Mouse (Mus musculus) liver, embryonic 15.5 days (tissue): ENCODE measurements at regions not wholly inside any gene's neighbourhood (a gene's known extent, or its start where the extent isn't known, plus 50 kb on each side); places are given as distances from the start of the nearest gene placed in this dataset.

Experiments used
- ATAC-seq: fragments of 200-750 bp; cut with Nextera tagmentation; 2 replicates; pipeline ENCODE4 v1.8.0; 2017; ENCODE audit warnings: moderate number of reproducible peaks, mild to moderate bottlenecking, moderate library complexity; ENCODE audit not compliant: insufficient read depth
- H3K27ac ChIP-seq: fragments of 300-500 bp; sonication (generic); replicated peaks from 2 replicates; pipeline ENCODE4 v1.5.1; 2015; ENCODE audit warnings: mild to moderate bottlenecking, inconsistent platforms
- H3K27me3 ChIP-seq: fragments of 300-500 bp; sonication (generic); 2 replicates; pipeline ENCODE4 v1.6.1; 2015; ENCODE audit warnings: mild to moderate bottlenecking, inconsistent platforms
- H3K36me3 ChIP-seq: fragments of 300-500 bp; sonication (generic); replicated peaks from 2 replicates; pipeline ENCODE4 v1.6.1; 2015; ENCODE audit warnings: moderate library complexity, mild to moderate bottlenecking, inconsistent platforms
- H3K4me1 ChIP-seq: fragments of 300-500 bp; sonication (generic); replicated peaks from 2 replicates; pipeline ENCODE4 v1.6.1; 2015; ENCODE audit warnings: inconsistent platforms
- H3K4me2 ChIP-seq: fragments of 300-500 bp; sonication (generic); 2 replicates; pipeline ENCODE4 v1.6.1; 2015; ENCODE audit warnings: moderate library complexity, mild to moderate bottlenecking, inconsistent platforms
- H3K4me3 ChIP-seq: fragments of 300-500 bp; sonication (generic); replicated peaks from 2 replicates; pipeline ENCODE4 v1.5.1; 2015; ENCODE audit warnings: mild to moderate bottlenecking, inconsistent platforms
- H3K9ac ChIP-seq: fragments of 300-500 bp; sonication (generic); 2 replicates; pipeline ENCODE4 v1.6.1; 2015; ENCODE audit warnings: moderate library complexity, mild to moderate bottlenecking, inconsistent platforms
- H3K9me3 ChIP-seq: fragments of 300-500 bp; sonication (generic); replicated peaks from 2 replicates; pipeline ENCODE4 v1.6.1; 2016; ENCODE audit warnings: inconsistent platforms
- WGBS: fragments of 180-500 bp; shearing (Covaris S2); methylation state at CpG from one replicate; pipeline ENCODE4 v1.1.7; 2015; ENCODE audit warnings: mixed read lengths; ENCODE audit not compliant: insufficient replicate concordance; 5-methylcytosine and 5-hydroxymethylcytosine counted together

GRCm38 (mm10) chr16:47081896-47082295 lies 583.6 kb upstream of the Nectin3 start:
- no peak overlapping the region for H3K4me2 ChIP-seq
- no peak for ATAC-seq
- no peaks in the 10 kb centered on the region for H3K4me1 ChIP-seq
- H3K9me3 ChIP-seq = no peaks in the 10 kb centered on the region
- no peaks in the 10 kb centered on the region for H3K27me3 ChIP-seq
- no peak overlapping the region for H3K4me3 ChIP-seq
- WGBS = 72% methylated on average over 4 of the region's 4 CpGs
- H3K36me3 ChIP-seq = no peaks in the 10 kb centered on the region
- H3K9ac ChIP-seq = no peak overlapping the region
- H3K27ac ChIP-seq = no peak overlapping the region

DNA sequence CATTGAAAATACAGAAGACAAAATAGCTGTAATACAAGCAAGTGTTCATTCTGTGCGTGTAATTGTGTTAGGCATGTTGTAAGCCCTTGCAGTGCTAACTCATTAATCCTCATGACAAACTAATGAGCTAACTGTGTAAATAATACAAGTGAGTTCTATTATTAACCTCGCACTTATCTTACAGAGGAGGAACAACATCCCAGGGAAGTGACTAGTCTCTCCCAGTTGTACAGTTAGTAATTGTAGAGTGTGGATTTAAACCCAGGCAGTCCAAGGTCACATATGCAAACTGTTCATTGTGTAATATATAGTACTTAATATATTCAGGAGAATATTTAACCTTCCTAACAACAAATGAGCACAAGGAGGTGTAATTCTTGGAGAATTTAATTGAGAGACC lies 582.0 kb upstream of the Nectin3 start:
- no peak overlapping the region for H3K27ac ChIP-seq
- no peak overlapping the region for H3K4me2 ChIP-seq
- H3K9me3 ChIP-seq = no peaks in the 10 kb centered on the region
- H3K4me3 ChIP-seq = no peak overlapping the region
- no peaks in the 10 kb centered on the region for H3K36me3 ChIP-seq
- no peak overlapping the region for H3K9ac ChIP-seq
- no peaks in the 10 kb centered on the region for H3K27me3 ChIP-seq
- H3K4me1 ChIP-seq = no peaks in the 10 kb centered on the region
- no peak for ATAC-seq
- 61% methylated on average over 2 of the region's 2 CpGs for WGBS

GRCm38 (mm10) chr16:47059293-47059963 lies 561.1 kb upstream of the Nectin3 start:
- H3K36me3 ChIP-seq = no peaks in the 10 kb centered on the region
- no peak for ATAC-seq
- no peak overlapping the region for H3K27ac ChIP-seq
- WGBS = 65% methylated on average over 8 of the region's 8 CpGs
- no peaks in the 10 kb centered on the region for H3K9me3 ChIP-seq
- no peak overlapping the region for H3K4me3 ChIP-seq
- H3K4me2 ChIP-seq = no peak overlapping the region
- no peaks in the 10 kb centered on the region for H3K4me1 ChIP-seq
- H3K9ac ChIP-seq = no peak overlapping the region
- no peaks in the 10 kb centered on the region for H3K27me3 ChIP-seq

DNA sequence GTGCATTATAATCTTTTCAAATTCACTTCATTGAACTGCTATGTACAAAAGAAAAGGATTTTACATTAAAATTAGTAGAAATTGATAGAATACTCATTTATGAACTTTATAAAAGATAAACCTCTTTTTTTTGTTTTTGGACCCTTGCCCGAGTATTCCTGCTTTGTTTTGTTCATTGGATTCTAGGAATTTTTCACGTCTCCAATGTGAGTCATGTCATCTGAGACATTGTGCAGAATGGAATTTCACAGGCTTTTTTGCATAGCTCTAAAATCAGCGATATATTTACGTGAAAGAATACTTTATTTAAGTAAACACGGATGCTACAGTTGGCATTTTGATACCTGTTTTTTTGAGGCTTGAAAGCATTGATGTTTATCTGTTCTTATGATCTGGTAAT lies 560.5 kb upstream of the Nectin3 start:
- H3K36me3 ChIP-seq = no peaks in the 10 kb centered on the region
- H3K9ac ChIP-seq = no peak overlapping the region
- H3K4me3 ChIP-seq = no peak overlapping the region
- H3K4me2 ChIP-seq = no peak overlapping the region
- H3K27me3 ChIP-seq = no peaks in the 10 kb centered on the region
- no peak for ATAC-seq
- H3K4me1 ChIP-seq = no peaks in the 10 kb centered on the region
- whole genome bisulfite sequencing = 55% methylated on average over 5 of the region's 5 CpGs
- H3K27ac ChIP-seq = no peak overlapping the region
- H3K9me3 ChIP-seq = no peaks in the 10 kb centered on the region

GRCm38 (mm10) chr16:47025971-47026370 lies 527.6 kb upstream of the Nectin3 start:
- Histone ChIP-seq H3K36me3 (no peaks in the 10 kb centered on the region), H3K27ac (no peak overlapping the region), H3K27me3 (no peaks in the 10 kb centered on the region), H3K4me1 (no peaks in the 10 kb centered on the region), H3K9me3 (no peaks in the 10 kb centered on the region), H3K4me2 (no peak overlapping the region), H3K9ac (no peak overlapping the region), H3K4me3 (no peak overlapping the region)
- ATAC-seq = no peak

- H3K4me1 ChIP-seq = no peaks in the 10 kb centered on the region
- H3K36me3 ChIP-seq = no peaks in the 10 kb centered on the region
- no peak for ATAC-seq
- H3K27ac ChIP-seq = no peak overlapping the region
- H3K4me2 ChIP-seq = no peak overlapping the region
- no peaks in the 10 kb centered on the region for H3K27me3 ChIP-seq
- WGBS = 52% methylated on average over 3 of the region's 3 CpGs
- H3K9ac ChIP-seq = no peak overlapping the region
- no peak overlapping the region for H3K4me3 ChIP-seq
- no peaks in the 10 kb centered on the region for H3K9me3 ChIP-seq
Observed at GRCm38 (mm10) chr16:47017486-47017885, 519.2 kb upstream of the Nectin3 start.

DNA sequence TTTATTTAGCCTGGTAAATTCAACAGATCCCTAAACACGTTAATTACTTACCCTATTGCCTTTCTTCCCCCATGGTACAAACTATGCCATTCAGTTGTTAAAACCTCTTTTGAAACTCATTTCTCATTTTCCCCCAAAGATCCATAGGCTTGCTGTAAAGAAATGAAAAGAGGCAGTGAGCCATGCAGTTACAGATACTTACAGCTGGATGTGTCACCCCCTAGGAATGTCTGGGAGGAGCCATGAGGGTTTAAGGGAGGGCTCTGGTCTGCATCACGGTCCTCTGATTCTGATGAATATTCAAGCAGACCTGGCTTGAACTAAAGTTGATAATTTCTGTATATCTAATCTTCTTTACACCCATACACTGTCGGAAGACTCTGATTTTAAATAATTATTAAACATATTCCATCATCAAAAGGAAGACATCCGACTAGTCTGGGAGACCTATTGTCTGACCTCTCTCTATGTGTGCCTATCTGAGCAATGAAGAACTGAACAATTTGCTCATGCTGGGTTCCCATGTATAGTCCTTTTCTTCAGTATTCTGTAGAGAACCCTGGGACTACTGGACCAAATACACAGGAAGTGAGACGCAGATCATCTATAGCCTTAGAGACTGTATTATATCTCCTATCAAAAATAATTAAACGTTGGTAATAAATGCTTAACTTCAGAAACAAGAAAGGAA lies 484.7 kb upstream of the Nectin3 start:
- Histone ChIP-seq H3K27ac (no peak overlapping the region), H3K9ac (no peak overlapping the region), H3K9me3 (no peaks in the 10 kb centered on the region), H3K4me3 (no peak overlapping the region), H3K4me2 (no peak overlapping the region), H3K4me1 (no peaks in the 10 kb centered on the region), H3K27me3 (no peaks in the 10 kb centered on the region), H3K36me3 (no peaks in the 10 kb centered on the region)
- ATAC-seq = no peak
- whole genome bisulfite sequencing = 58% methylated on average over 6 of the region's 6 CpGs

GRCm38 (mm10) chr16:46982272-46982909 lies 484.1 kb upstream of the Nectin3 start:
- no peaks in the 10 kb centered on the region for H3K27me3 ChIP-seq
- no peak for ATAC-seq
- no peak overlapping the region for H3K9ac ChIP-seq
- no peak overlapping the region for H3K4me2 ChIP-seq
- 55% methylated on average over 5 of the region's 5 CpGs for WGBS
- H3K4me1 ChIP-seq = no peaks in the 10 kb centered on the region
- H3K9me3 ChIP-seq = no peaks in the 10 kb centered on the region
- H3K4me3 ChIP-seq = no peak overlapping the region
- no peak overlapping the region for H3K27ac ChIP-seq
- H3K36me3 ChIP-seq = no peaks in the 10 kb centered on the region

DNA sequence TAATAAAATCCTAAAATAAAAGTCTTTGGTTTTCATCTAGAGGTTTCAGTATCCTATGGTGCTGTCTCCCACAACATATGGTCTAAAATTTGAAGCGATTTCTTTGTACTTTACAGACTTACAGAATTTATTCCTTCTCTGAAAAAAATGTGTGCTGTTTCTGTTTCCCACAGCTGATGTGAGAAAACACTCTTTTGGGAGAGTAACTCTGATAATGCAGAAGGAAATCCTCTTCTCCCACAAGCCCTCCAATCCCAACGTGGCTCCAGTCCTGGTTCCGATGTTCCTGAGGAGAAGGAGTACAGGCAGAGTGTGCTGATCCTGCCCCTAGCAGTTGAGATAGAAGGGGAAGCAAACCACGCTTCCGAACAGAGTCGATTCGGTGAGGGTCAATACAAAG lies 467.4 kb upstream of the Nectin3 start:
- Histone ChIP-seq H3K9ac (no peak overlapping the region), H3K4me3 (no peak overlapping the region), H3K4me2 (no peak overlapping the region), H3K4me1 (no peaks in the 10 kb centered on the region), H3K36me3 (no peaks in the 10 kb centered on the region), H3K9me3 (no peaks in the 10 kb centered on the region), H3K27me3 (no peaks in the 10 kb centered on the region), H3K27ac (no peak overlapping the region)
- 68% methylated on average over 7 of the region's 7 CpGs for WGBS
- ATAC-seq = no peak

DNA sequence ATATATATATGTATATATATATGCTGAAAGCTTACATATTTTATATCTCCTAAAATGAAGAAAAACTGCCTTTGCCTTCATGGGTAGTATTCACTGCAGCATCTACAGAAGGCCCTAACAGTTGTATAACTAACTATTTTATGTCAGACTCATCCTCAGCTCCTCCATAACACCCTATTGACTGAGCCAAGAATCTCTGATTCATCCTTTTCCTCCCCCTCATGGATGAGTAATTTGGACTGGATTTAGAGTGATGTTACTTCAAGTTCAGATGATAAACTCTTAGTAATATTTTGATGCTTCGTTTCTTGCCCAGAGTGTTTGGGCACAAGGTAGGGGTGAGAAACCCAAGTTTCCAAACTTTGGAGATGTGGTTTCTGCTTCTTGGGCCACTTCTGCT lies 458.7 kb upstream of the Nectin3 start:
- no peak overlapping the region for H3K27ac ChIP-seq
- no peak overlapping the region for H3K9ac ChIP-seq
- WGBS = 59% methylated on average over 1 of the region's 1 CpGs
- H3K4me1 ChIP-seq = no peaks in the 10 kb centered on the region
- H3K36me3 ChIP-seq = no peaks in the 10 kb centered on the region
- no peak overlapping the region for H3K4me3 ChIP-seq
- no peak overlapping the region for H3K4me2 ChIP-seq
- H3K9me3 ChIP-seq = no peaks in the 10 kb centered on the region
- ATAC-seq = no peak
- H3K27me3 ChIP-seq = no peaks in the 10 kb centered on the region

DNA sequence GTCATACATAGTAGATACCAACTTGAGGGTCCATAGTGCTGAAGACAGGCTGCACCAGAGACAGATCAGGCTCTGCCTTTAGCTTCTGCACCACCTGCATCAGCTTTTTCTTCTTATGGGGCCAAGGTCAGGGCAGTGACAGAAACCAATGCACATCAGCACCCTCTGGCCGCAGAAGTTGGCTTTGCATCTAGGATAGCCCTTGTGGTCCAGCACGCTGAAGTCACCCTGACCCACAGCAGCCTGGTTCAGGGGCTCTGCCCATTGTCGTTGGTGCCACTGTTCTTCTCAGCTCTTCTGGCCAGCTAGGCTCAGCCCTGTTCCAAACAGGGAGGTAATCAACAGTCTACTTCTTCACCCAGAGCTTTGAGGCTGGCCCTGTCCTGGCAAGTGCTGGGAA lies 427.7 kb upstream of the Nectin3 start:
- no peaks in the 10 kb centered on the region for H3K9me3 ChIP-seq
- H3K4me1 ChIP-seq = no peaks in the 10 kb centered on the region
- no peaks in the 10 kb centered on the region for H3K36me3 ChIP-seq
- no peak overlapping the region for H3K9ac ChIP-seq
- no peak overlapping the region for H3K4me2 ChIP-seq
- H3K27me3 ChIP-seq = no peaks in the 10 kb centered on the region
- H3K27ac ChIP-seq = no peak overlapping the region
- H3K4me3 ChIP-seq = no peak overlapping the region
- ATAC-seq = no peak
- 42% methylated on average over 3 of the region's 3 CpGs for WGBS
